Mouse (Mus musculus) heart, postnatal 0 days (tissue): ENCODE data around the gene Pianp. TPM values are rescaled to one million over a fixed set of nuclear protein-coding genes. Genes with fewer than 3 reads are reported as not detected.
"Not testable (repeated sequence)": the region's sequence is repeated elsewhere in the genome, so short reads cannot be mapped to it uniquely, and the experiment has no call there.

Experiments
- ATAC-seq: fragments of 200-750 bp; cut with Nextera tagmentation; 2 replicates; pipeline ENCODE4 v1.8.0; 2017; ENCODE audit warnings: low read depth, moderate number of reproducible peaks, moderate library complexity; ENCODE audit not compliant: insufficient read depth
- DNase-seq: peaks from one replicate; pipeline ENCODE4 v3.0.0-alpha.2; 2016; ENCODE audit warnings: low spot score
- H3K27ac ChIP-seq: fragments of 300-500 bp; sonication (generic); 2 replicates; pipeline ENCODE4 v1.5.1; 2014; ENCODE audit warnings: low read depth, mild to moderate bottlenecking
- H3K27me3 ChIP-seq: fragments of 300-500 bp; sonication (generic); 2 replicates; pipeline ENCODE4 v1.6.1; 2014; ENCODE audit warnings: low read length, mixed read lengths; ENCODE audit not compliant: control insufficient read depth, insufficient read depth
- H3K36me3 ChIP-seq: fragments of 300-500 bp; sonication (generic); replicated peaks from 2 replicates; pipeline ENCODE4 v1.6.1; 2014; ENCODE audit warnings: low read length, mixed read lengths; ENCODE audit not compliant: control insufficient read depth, insufficient read depth
- H3K4me1 ChIP-seq: fragments of 300-500 bp; sonication (generic); 2 replicates; pipeline ENCODE4 v1.6.1; 2014; ENCODE audit warnings: antibody characterized with exemption; ENCODE audit not compliant: control insufficient read depth, insufficient read depth
- H3K4me2 ChIP-seq: fragments of 300-500 bp; sonication (generic); 2 replicates; pipeline ENCODE4 v1.6.1; 2014; ENCODE audit warnings: low read depth, mild to moderate bottlenecking, low read length, moderate library complexity
- H3K4me3 ChIP-seq: fragments of 300-500 bp; sonication (generic); 2 replicates; pipeline ENCODE4 v1.5.1; 2014; ENCODE audit warnings: low read depth, low read length
- H3K9ac ChIP-seq: fragments of 300-500 bp; sonication (generic); replicated peaks from 2 replicates; pipeline ENCODE4 v1.6.1; 2014; ENCODE audit warnings: low read depth, low read length, mixed read lengths
- H3K9me3 ChIP-seq: fragments of 300-500 bp; sonication (generic); replicated peaks from 2 replicates; pipeline ENCODE4 v1.6.1; 2016; ENCODE audit warnings: low read length; ENCODE audit not compliant: control insufficient read depth
- CTCF ChIP-seq: IDR thresholded peaks from 2 replicates; pipeline ENCODE4 v1.5.1; 2016; ENCODE audit warnings: antibody characterized with exemption, control low read depth, low read depth
- EP300 ChIP-seq: IDR thresholded peaks from 2 replicates; pipeline ENCODE4 v1.6.1; 2016; ENCODE audit warnings: antibody characterized with exemption, low read depth
- WGBS: fragments of 180-500 bp; shearing (Covaris S2); extraction: QIAGEN DNeasy Blood & Tissue Kit; methylation state at CpG from one replicate; pipeline ENCODE4 v1.1.7; 2014; 5-methylcytosine and 5-hydroxymethylcytosine counted together
- polyA plus RNA-seq: library from polyadenylated mRNA; unstranded; fragments of >200 nt; fragmentation: Nextera tagmentation; extraction: Ambion mirVana; gene quantifications from 2 replicates; pipeline ENCODE4 v1.2.1, GENCODE M21; 2015
- total RNA-seq: library from RNA; depleted of rRNA; stranded (reverse); fragments of >200 nt; gene quantifications from 2 replicates; pipeline ENCODE4 v1.2.3, GENCODE M21; 2014; ENCODE audit warnings: low replicate concordance

Gene Pianp
- total and polyA plus RNA-seq, 2 experiments from 2014 or later: 0.37 TPM; not detected in 1

DNA sequence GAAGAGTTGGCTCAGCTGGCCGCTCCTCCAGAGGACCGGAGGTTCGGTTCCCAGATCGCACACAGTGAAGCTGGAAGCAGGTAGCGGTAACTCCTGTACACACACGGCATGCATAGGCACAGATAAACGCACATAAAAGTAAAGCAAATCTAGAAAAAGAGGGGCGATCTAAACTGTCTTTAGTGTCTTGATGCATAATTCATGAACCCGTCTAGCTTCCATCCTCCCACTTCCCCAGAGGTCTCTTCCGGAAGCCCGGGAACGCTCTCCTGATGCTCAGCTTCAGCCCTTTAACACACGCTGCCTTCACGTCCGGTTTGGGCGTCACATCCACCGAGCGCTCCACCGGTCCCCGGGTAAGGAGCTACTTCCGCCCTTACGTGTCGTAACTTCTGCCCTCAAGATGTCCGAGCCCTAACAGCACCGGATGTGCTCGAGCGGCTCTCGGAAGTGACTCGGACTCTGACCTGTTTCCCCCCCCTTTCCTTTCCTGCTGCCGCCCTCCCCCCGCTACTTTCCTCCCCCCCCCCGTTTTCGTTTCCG is 12.2 kb downstream of the Pianp start:
- peak overlapping the region; percentile 77 for H3K4me2 ChIP-seq
- TF ChIP-seq CTCF: no peak
- peak; percentile 81 for TF ChIP-seq EP300
- DNase-seq (peak; percentile 98), ATAC-seq (peak; percentile 96)
- H3K4me1 ChIP-seq: peaks cover 21% of the 10 kb centered on the region
- H3K9me3 ChIP-seq: no peaks in the 10 kb centered on the region
- peak overlapping the region; percentile 94 for H3K4me3 ChIP-seq
- peak overlapping the region; percentile 99 for H3K27ac ChIP-seq
- H3K36me3 ChIP-seq: peaks cover 22% of the 10 kb centered on the region
- peak overlapping the region; percentile 94 for H3K9ac ChIP-seq
- H3K27me3 ChIP-seq: no peaks in the 10 kb centered on the region
- WGBS: under 1% methylated on average over 32 of the region's 34 CpGs

DNA sequence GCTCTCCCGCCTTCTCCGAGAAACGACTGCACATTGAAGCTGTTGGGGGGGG is 12.5 kb downstream of the Pianp start, which contains the start of gene Zfp384:
TSS of gene Zfp384 (plus strand) at position 17 of the 52 bp plus-strand sequence.
- Histone ChIP-seq H3K9me3 (no peaks in the 10 kb centered on the region), H3K36me3 (peaks cover 25% of the 10 kb centered on the region), H3K27me3 (no peaks in the 10 kb centered on the region), H3K4me3 (peak within 1 kb of the TSS; percentile 94), H3K4me1 (peaks cover 21% of the 10 kb centered on the region), H3K4me2 (peak within 1 kb of the TSS; percentile 77), H3K9ac (peak within 1 kb of the TSS; percentile 94), H3K27ac (peak within 1 kb of the TSS; percentile 99)
- no peak for TF ChIP-seq EP300
- no peak for TF ChIP-seq CTCF
- DNase-seq (no peak), ATAC-seq (no peak)
- 0% methylated on average over 3 of the region's 3 CpGs for WGBS

DNA sequence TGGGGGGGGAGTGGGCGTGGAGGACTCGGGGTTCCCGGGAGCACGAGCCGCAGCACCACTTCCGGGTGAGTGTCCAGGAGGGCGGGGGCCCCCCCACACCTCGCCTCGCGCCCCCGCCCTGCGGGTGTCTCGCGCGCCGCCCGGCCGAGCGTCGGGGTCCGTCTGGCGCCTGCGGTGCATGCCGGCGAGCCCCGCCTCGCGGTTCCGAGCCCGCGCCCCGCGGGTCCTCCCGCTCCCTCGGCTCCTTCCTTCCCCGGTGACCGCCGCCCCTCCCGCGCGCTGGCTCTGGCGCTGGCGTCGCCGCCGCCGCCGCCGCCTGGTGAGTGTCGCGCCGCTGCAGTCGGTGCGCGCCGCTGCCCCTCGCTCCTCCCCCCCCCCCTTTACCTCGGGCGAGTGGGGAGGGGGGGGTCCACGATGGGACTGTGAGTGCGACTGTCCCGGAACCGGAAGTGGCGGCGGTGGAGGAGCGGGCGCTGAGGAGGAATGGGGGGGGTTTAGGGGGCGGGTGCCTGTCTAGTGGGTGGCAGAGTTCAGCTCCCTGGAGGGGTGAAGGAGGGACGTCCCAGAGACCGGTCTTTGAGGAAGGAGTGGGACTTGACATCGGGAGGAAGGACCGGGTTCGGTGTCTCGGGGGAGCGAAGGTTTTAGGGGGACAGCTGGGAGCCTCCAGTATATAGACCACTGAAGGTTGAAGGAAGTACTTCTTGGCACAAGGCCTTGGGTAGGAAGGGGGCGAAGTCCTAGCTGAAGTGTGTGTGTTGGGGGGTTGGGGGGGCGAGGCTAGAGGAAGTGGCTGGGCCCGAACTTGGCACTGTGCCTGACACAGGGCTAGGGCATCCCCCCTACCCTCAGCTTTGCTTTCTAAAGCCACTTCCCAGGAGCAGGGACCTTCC is 12.9 kb downstream of the Pianp start:
- peaks cover 17% of the 10 kb centered on the region for H3K4me1 ChIP-seq
- WGBS: under 1% methylated on average over 49 of the region's 78 CpGs
- peak overlapping the region; percentile 94 for H3K4me3 ChIP-seq
- peak overlapping the region; percentile 99 for H3K27ac ChIP-seq
- H3K36me3 ChIP-seq: peaks cover 30% of the 10 kb centered on the region
- H3K9ac ChIP-seq: peak overlapping the region; percentile 94
- H3K4me2 ChIP-seq: peak overlapping the region; percentile 77
- no peaks in the 10 kb centered on the region for H3K9me3 ChIP-seq
- no peaks in the 10 kb centered on the region for H3K27me3 ChIP-seq
- TF ChIP-seq CTCF (no peak), EP300 (peak; percentile 23; the same call in 1 of the 2 replicates)
- ATAC-seq (peak; percentile 81), DNase-seq (peak; percentile 77)

DNA sequence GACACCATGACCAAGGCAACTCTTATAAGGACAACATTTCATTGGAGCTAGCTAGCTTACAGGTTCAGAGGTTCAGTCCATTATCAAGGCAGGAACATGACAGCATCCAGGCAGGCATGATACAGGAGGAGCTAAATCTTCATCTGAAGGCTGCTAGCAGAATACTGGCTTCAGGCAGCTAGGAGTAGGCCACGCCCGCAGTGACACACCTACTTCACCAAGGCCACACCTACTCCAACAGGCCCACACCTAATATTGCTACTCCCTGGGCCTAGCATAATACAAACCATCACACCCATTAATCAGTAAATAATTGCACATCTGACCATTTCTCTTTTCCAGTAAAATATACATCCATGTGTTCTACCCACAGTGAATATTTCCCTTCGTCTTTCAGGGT is 21.2 kb downstream of the Pianp start:
- Histone ChIP-seq H3K4me3 (no peak overlapping the region), H3K9ac (no peak overlapping the region), H3K27ac (no peak overlapping the region), H3K27me3 (no peaks in the 10 kb centered on the region), H3K9me3 (no peaks in the 10 kb centered on the region), H3K36me3 (peaks cover 70% of the 10 kb centered on the region), H3K4me2 (no peak overlapping the region), H3K4me1 (no peaks in the 10 kb centered on the region)
- TF ChIP-seq CTCF (no peak), EP300 (no peak)
- ATAC-seq: no peak
- DNase-seq: no peak
- WGBS: 96% methylated on average over 3 of the region's 3 CpGs

DNA sequence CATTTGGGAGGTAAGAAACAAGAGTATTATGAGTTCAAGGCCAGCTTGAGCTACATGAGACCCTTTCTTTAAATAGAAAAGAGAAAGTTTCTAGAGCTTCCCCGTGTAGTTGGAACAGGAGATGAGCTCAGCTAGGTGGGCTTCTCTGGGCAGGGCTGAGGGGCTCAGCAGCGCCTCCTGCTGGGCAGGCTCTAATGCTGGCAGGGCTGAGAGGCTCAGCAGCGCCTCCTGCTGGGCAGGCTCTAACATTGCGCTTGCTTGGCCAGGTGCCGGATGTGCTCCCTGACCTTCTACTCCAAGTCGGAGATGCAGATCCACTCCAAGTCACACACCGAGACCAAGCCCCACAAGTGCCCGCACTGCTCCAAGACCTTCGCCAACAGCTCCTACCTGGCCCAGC is 34.0 kb downstream of the Pianp start:
- not testable (repeated sequence) for H3K4me1 ChIP-seq, H3K4me3 ChIP-seq, ATAC-seq, H3K4me2 ChIP-seq, H3K9me3 ChIP-seq, H3K9ac ChIP-seq, DNase-seq, H3K27me3 ChIP-seq, H3K27ac ChIP-seq
- 35% methylated on average over 7 of the region's 9 CpGs for WGBS
- peaks cover 69% of the 10 kb centered on the region for H3K36me3 ChIP-seq
- TF ChIP-seq CTCF: peak; percentile 98

DNA sequence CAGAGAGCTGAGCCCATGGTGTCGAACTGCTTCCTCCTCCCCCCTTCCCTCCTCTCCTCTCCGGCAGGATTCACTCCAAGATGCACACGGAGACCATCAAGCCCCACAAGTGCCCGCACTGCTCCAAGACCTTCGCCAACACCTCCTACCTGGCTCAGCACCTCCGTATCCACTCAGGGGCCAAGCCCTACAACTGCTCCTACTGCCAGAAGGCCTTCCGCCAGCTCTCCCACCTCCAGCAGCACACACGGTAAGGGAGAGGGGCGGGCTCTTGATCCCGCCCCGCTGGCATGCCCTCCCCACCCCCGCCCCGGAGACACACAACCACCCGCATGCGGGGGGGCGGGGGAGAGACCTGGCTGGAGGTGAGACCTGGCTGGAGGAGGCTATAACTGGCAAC is 35.1 kb downstream of the Pianp start:
- no peak for ATAC-seq
- no peak overlapping the region for H3K27ac ChIP-seq
- WGBS: 85% methylated on average over 16 of the region's 16 CpGs

More for the DNA sequence above, 35.1 kb downstream of the Pianp start:
- Histone ChIP-seq H3K9ac (no peak overlapping the region), H3K4me1 (no peaks in the 10 kb centered on the region), H3K4me3 (no peak overlapping the region), H3K36me3 (peaks cover 69% of the 10 kb centered on the region), H3K27me3 (no peaks in the 10 kb centered on the region), H3K9me3 (no peaks in the 10 kb centered on the region), H3K4me2 (no peak overlapping the region)
- no peak for TF ChIP-seq CTCF
- TF ChIP-seq EP300: no peak
- DNase-seq: no peak
